Mouse (Mus musculus): ENCODE measurements around the gene Tac2. TPM values are rescaled to one million over a fixed set of nuclear protein-coding genes. Genes with fewer than 3 reads are reported as not detected.

Gene Tac2
- total RNA-seq (2022), result 1 to 10 TPM; 3.4 to 7.7 (median 4.1) TPM

- DNase-seq (ENCODE audit: low spot score in 2 of 2), result no peak
Observed at GRCm38 (mm10) chr10:127724178-127724577, at the start of gene Tac2. TSS of gene Tac2 (plus strand) at chr10:127724478.

- DNase-seq (ENCODE audit: low spot score in 2 of 2), result peak; percentile 91 to 94
Observed at GRCm38 (mm10) chr10:127674794-127675522, 49.3 kb upstream of the Tac2 start.

- no peak for DNase-seq (ENCODE audit: low spot score in 2 of 2)
Observed at GRCm38 (mm10) chr10:127675859-127676398, 48.3 kb upstream of the Tac2 start.

GRCm38 (mm10) chr10:127676691-127677548, 47.4 kb upstream of the Tac2 start:
- peak; percentile 92 to 95 for DNase-seq (ENCODE audit: low spot score in 2 of 2)

- peak; percentile 46 to 50 for DNase-seq (ENCODE audit: low spot score in 2 of 2)
Observed at GRCm38 (mm10) chr10:127677591-127678336, 46.5 kb upstream of the Tac2 start.

- DNase-seq (ENCODE audit: low spot score in 2 of 2), result no peak
Observed at GRCm38 (mm10) chr10:127679208-127679607, 45.1 kb upstream of the Tac2 start.

- DNase-seq (ENCODE audit: low spot score in 2 of 2), result no peak
Observed at GRCm38 (mm10) chr10:127679881-127680280, 44.4 kb upstream of the Tac2 start.

GRCm38 (mm10) chr10:127682886-127683285, 41.4 kb upstream of the Tac2 start:
- DNase-seq (ENCODE audit: low spot score in 2 of 2), result no peak

GRCm38 (mm10) chr10:127691053-127691452, 33.2 kb upstream of the Tac2 start:
- DNase-seq (ENCODE audit: low spot score in 2 of 2), result no peak

- DNase-seq (ENCODE audit: low spot score in 2 of 2), result no peak
Observed at GRCm38 (mm10) chr10:127694636-127695035, 29.6 kb upstream of the Tac2 start.

- no peak for DNase-seq (ENCODE audit: low spot score in 2 of 2)
Observed at GRCm38 (mm10) chr10:127695775-127696174, 28.5 kb upstream of the Tac2 start.

- no peak for DNase-seq (ENCODE audit: low spot score in 2 of 2)
Observed at GRCm38 (mm10) chr10:127698966-127699365, 25.3 kb upstream of the Tac2 start.

GRCm38 (mm10) chr10:127703299-127703698, 21.0 kb upstream of the Tac2 start:
- no peak for DNase-seq (ENCODE audit: low spot score in 2 of 2)

- no peak for DNase-seq (ENCODE audit: low spot score in 2 of 2)
Observed at GRCm38 (mm10) chr10:127704293-127704692, 20.0 kb upstream of the Tac2 start.

GRCm38 (mm10) chr10:127704766-127705220, 19.5 kb upstream of the Tac2 start, which contains the start of gene Myo1a:
TSS of gene Myo1a (plus strand) at chr10:127705170.
- DNase-seq (ENCODE audit: low spot score in 2 of 2), result no peak

- DNase-seq (ENCODE audit: low spot score in 2 of 2), result no peak
Observed at GRCm38 (mm10) chr10:127705783-127706182, 18.5 kb upstream of the Tac2 start.

GRCm38 (mm10) chr10:127707721-127708120, 16.6 kb upstream of the Tac2 start:
- DNase-seq (ENCODE audit: low spot score in 2 of 2), result no peak

GRCm38 (mm10) chr10:127708850-127709370, 15.4 kb upstream of the Tac2 start:
- DNase-seq (ENCODE audit: low spot score in 2 of 2), result no peak

GRCm38 (mm10) chr10:127710331-127710730, 13.9 kb upstream of the Tac2 start:
- no peak for DNase-seq (ENCODE audit: low spot score in 2 of 2)

- DNase-seq (ENCODE audit: low spot score in 2 of 2), result no peak
Observed at GRCm38 (mm10) chr10:127712736-127713135, 11.5 kb upstream of the Tac2 start.
